ENCODE assay signal across 9 mouse cellular contexts in the genomic region with DNA sequence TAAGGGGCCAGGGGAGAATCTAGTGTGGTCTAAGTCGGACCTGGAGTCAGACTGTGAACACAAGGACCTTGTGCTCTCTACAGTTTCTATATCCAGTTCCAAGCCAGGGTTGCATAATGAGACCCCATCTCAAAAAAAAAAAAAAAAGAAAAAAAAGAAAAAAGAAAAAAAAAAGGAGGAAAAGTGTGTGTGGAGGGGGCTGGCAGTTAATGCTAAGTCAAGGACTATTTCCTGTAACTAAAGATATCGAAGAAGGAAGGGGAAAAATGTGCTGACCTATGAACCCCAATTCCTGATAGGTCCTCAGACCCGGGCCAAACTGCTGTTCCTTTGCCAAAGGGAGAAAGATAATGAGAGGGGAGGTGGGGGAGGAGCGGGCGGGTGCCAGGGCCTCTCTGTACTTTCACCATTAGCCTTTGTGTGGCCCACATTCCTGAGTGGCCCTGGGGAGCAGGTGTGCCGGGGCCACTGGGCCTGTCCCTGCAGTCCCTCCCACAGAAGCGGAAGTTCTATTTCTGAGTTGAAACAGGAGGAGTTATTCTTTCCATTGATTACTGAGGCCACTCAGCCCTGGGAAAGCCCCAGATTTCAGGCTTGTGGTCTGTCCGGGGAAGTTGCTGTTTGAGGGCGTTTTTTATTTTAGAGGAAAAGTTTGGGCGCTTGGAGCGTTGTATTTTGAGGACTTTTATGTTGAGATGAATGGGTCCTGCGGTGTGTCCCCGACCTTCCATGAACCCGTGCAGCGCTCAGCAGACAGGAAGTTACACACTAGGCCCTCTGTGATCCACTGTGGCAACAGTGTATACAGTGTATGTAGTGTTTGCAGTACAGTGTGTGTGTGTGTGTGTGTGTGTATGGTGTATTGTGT. TPM values are rescaled to one million over a fixed set of nuclear protein-coding genes. Genes with fewer than 3 reads are reported as not detected.
DNase-seq lines count a peak whose midpoint lies in the region; ATAC-seq lines count a peak whose summit lies in the region.
"Had no signal": no experiment of that assay in that cellular context is flagged by ENCODE, and none has a peak within 500 bp of the region (broad histone marks: within the 10 kb centered on the region; RNA-seq: fewer than 3 reads in every experiment).

No protein-coding gene starts in this region.

- no peak overlapping the region for H3K9ac ChIP-seq in heart, embryonic 11.5 days (ENCODE audit: low read depth, low read length)
- H3K9ac ChIP-seq in limb, embryonic 11.5 days (ENCODE audit: low read length) = no peak overlapping the region
- H3K9ac ChIP-seq: neural tube, embryonic 13.5 days had no signal

- no peaks in the 10 kb centered on the region for H3K9me3 ChIP-seq in heart, embryonic 11.5 days (replicated peaks; ENCODE audit: control insufficient read depth, low read length)
- no peaks in the 10 kb centered on the region for H3K9me3 ChIP-seq in limb, embryonic 11.5 days (ENCODE audit: control insufficient read depth, low read length)
- H3K9me3 ChIP-seq: neural tube, embryonic 13.5 days had no signal

- no peaks in the 10 kb centered on the region for H3K36me3 ChIP-seq in heart, embryonic 11.5 days (ENCODE audit: control insufficient read depth, insufficient read depth, low read length)
- no peaks in the 10 kb centered on the region for H3K36me3 ChIP-seq in limb, embryonic 11.5 days (ENCODE audit: control insufficient read depth, insufficient read depth, low read length)
- H3K36me3 ChIP-seq: neural tube, embryonic 13.5 days had no signal

- H3K27me3 ChIP-seq in heart, embryonic 11.5 days (ENCODE audit: control insufficient read depth, insufficient read depth, low read length) = no peaks in the 10 kb centered on the region
- no peaks in the 10 kb centered on the region for H3K27me3 ChIP-seq in limb, embryonic 11.5 days (ENCODE audit: control insufficient read depth, insufficient read depth, low read length)
- H3K27me3 ChIP-seq: neural tube, embryonic 13.5 days had no signal

- peak; percentile 52 for ATAC-seq in heart, embryonic 11.5 days (replicated peaks; ENCODE audit: insufficient number of reproducible peaks, low FRiP score, low TSS enrichment)
- peak; percentile 74 for ATAC-seq in limb, embryonic 11.5 days (ENCODE audit: insufficient number of reproducible peaks, low FRiP score, low TSS enrichment, low read depth)
- peak; percentile 77 for ATAC-seq in monocyte, adult 5-6 weeks (replicated peaks; ENCODE audit: insufficient number of reproducible peaks, low FRiP score, low TSS enrichment, poor library complexity, severe bottlenecking)

- WGBS in heart, embryonic 11.5 days (ENCODE audit: insufficient replicate concordance) = 45% methylated on average over 15 of the region's 15 CpGs
- 59% methylated on average over 15 of the region's 15 CpGs for WGBS in limb, embryonic 11.5 days

- no peak overlapping the region for H3K4me3 ChIP-seq in heart, embryonic 11.5 days (ENCODE audit: low read depth, low read length)
- no peak overlapping the region for H3K4me3 ChIP-seq in limb, embryonic 11.5 days (ENCODE audit: low read depth, low read length)
- H3K4me3 ChIP-seq: neural tube, embryonic 13.5 days had no signal

- H3K4me1 ChIP-seq in heart, embryonic 11.5 days (ENCODE audit: control insufficient read depth, insufficient read depth, low read length) = peaks cover 15% of the 10 kb centered on the region
- peaks cover 6% of the 10 kb centered on the region for H3K4me1 ChIP-seq in limb, embryonic 11.5 days (ENCODE audit: control insufficient read depth, insufficient read depth, low read length)

- H3K27ac ChIP-seq in heart, embryonic 11.5 days (ENCODE audit: low read depth, low read length) = peak overlapping the region; percentile 73
- peak overlapping the region; percentile 64 for H3K27ac ChIP-seq in limb, embryonic 11.5 days (replicated peaks; ENCODE audit: low read depth, low read length)

- peak; percentile 67 for DNase-seq in adrenal gland, adult 2 months
- no peak for DNase-seq in adrenal gland, adult 18-20 months (ENCODE audit: low spot score in 2 of 2)
- peak; percentile 56 for DNase-seq in ZHBTc4 (ENCODE audit: low read depth, low spot score)
- DNase-seq in limb, embryonic 11.5 days (ENCODE audit: low spot score) = peak; percentile 40
- DNase-seq in adipocyte (ENCODE audit: low spot score) = no peak
- no peak for DNase-seq in gastrocnemius, postnatal 10 days

- 0 out of 2 replicates have a peak overlapping the region, but pooled peaks have one; percentile 22 for H3K4me2 ChIP-seq in heart, embryonic 11.5 days
- no peak overlapping the region for H3K4me2 ChIP-seq in limb, embryonic 11.5 days (ENCODE audit: low read depth, severe bottlenecking)
- H3K4me2 ChIP-seq: neural tube, embryonic 13.5 days had no signal

RNA-seq across cellular contexts. Expression of gene Tatdn2, which starts 28.3 kb away (rescaled TPM):
- 10 to 100 TPM; 44.7 to 56.3 TPM for total RNA-seq in adrenal gland, adult 2 months (2021)
- polyA plus RNA-seq in adrenal gland, adult 2 months (2012; rRNA removed) = 16.3 and 19.0 TPM in 2 replicates
- 10 to 100 TPM; 50.4 to 63.2 TPM for total RNA-seq in adrenal gland, adult 18-20 months (2021)
- polyA plus RNA-seq in heart, embryonic 11.5 days (2014; fragmentation: Nextera tagmentation; extraction: Ambion mirVana) = 0.93 and 1.1 TPM in 2 replicates
- 1.1 and 1.6 TPM in 2 replicates for polyA plus RNA-seq in limb, embryonic 11.5 days (2014; fragmentation: Nextera tagmentation; extraction: Ambion mirVana)
- 306 to 404 TPM (median 339 TPM) in 3 replicates for total RNA-seq in monocyte, adult 5-6 weeks (2017)
- 10 to 100 TPM; 36.1 to 37.8 TPM for total RNA-seq in gastrocnemius, postnatal 10 days (2021)

RNA-seq across cellular contexts. Expression of gene Irak2, which starts 30.3 kb away (rescaled TPM):
- 10 to 100 TPM; 22.4 to 23.6 TPM for total RNA-seq in adrenal gland, adult 2 months (2021)
- 17.4 and 20.0 TPM in 2 replicates for polyA plus RNA-seq in adrenal gland, adult 2 months (2012; rRNA removed)
- 10 to 100 TPM; 17.1 to 51.5 TPM for total RNA-seq in adrenal gland, adult 18-20 months (2021)
- 6.7 and 7.2 TPM in 2 replicates for polyA plus RNA-seq in heart, embryonic 11.5 days (2014; fragmentation: Nextera tagmentation; extraction: Ambion mirVana)
- 2.9 and 3.9 TPM in 2 replicates for polyA plus RNA-seq in limb, embryonic 11.5 days (2014; fragmentation: Nextera tagmentation; extraction: Ambion mirVana)
- total RNA-seq in monocyte, adult 5-6 weeks (2017) = 99.6 to 134 TPM (median 117 TPM) in 3 replicates
- total RNA-seq in gastrocnemius, postnatal 10 days (2021) = 1 to 10 TPM; 6.3 to 7.2 TPM

RNA-seq across cellular contexts. Expression of gene Vhl, which starts 44.8 kb away (rescaled TPM):
- total RNA-seq in adrenal gland, adult 2 months (2021) = 10 to 100 TPM; 22.5 to 26.3 TPM
- polyA plus RNA-seq in adrenal gland, adult 2 months (2012; rRNA removed) = 16.8 and 21.4 TPM in 2 replicates
- total RNA-seq in adrenal gland, adult 18-20 months (2021) = 10 to 100 TPM; 20.9 to 21.4 TPM
- polyA plus RNA-seq in heart, embryonic 11.5 days (2014; fragmentation: Nextera tagmentation; extraction: Ambion mirVana) = 31.2 and 40.9 TPM in 2 replicates
- 60.3 and 60.5 TPM in 2 replicates for polyA plus RNA-seq in limb, embryonic 11.5 days (2014; fragmentation: Nextera tagmentation; extraction: Ambion mirVana)
- total RNA-seq in monocyte, adult 5-6 weeks (2017) = 17.1 to 24.7 TPM (median 21.6 TPM) in 3 replicates
- total RNA-seq in gastrocnemius, postnatal 10 days (2021) = 10 to 100 TPM; 10.1 to 13.4 TPM

RNA-seq across cellular contexts. Expression of gene Ghrl, which starts 51.2 kb away (rescaled TPM):
- not detected for total RNA-seq in adrenal gland, adult 2 months (2021)
- polyA plus RNA-seq in adrenal gland, adult 2 months (2012; rRNA removed) = 0.35 TPM in 1 of 2 replicates, not detected in the other
- total RNA-seq in adrenal gland, adult 18-20 months (2021) = not detected
- 0.66 and 0.69 TPM in 2 replicates for polyA plus RNA-seq in heart, embryonic 11.5 days (2014; fragmentation: Nextera tagmentation; extraction: Ambion mirVana)
- 0.72 and 1.3 TPM in 2 replicates for polyA plus RNA-seq in limb, embryonic 11.5 days (2014; fragmentation: Nextera tagmentation; extraction: Ambion mirVana)
- 3.1 to 6.6 TPM in 2 of 3 replicates, not detected in the other for total RNA-seq in monocyte, adult 5-6 weeks (2017)
- total RNA-seq in gastrocnemius, postnatal 10 days (2021) = not detected

Comparison
In these comparisons a context has a peak if more than half of its experiments do, and no peak if none do; other contexts are left out.
1. DNase-seq: peak in adrenal gland, adult 2 months (single experiment), ZHBTc4 (single experiment) and limb, embryonic 11.5 days (single experiment); none in adrenal gland, adult 18-20 months (0 of 2), adipocyte (single experiment) and gastrocnemius, postnatal 10 days (single experiment).
2. Peak in every context shown above with its lines, with median percentiles within 50 percentile points of each other: ATAC-seq.